Mouse (Mus musculus): ENCODE data around the gene Fsd1. TPM values are rescaled to one million over a fixed set of nuclear protein-coding genes. Genes with fewer than 3 reads are reported as not detected.

Fsd1 gene
- polyA plus RNA-seq, 1 experiment from 2014 or later: 4.5 TPM

GRCm38 (mm10) chr17:56021161-56021910 is 35.0 kb downstream of the Fsd1 start:
- H3K27ac ChIP-seq (ENCODE audit: low read length): no peak overlapping the region
- no peaks in the 10 kb centered on the region for H3K27me3 ChIP-seq (ENCODE audit: control insufficient read depth, insufficient read depth, low read depth, low read length)
- no peak for ATAC-seq (ENCODE audit: low read depth)
- no peak overlapping the region for H3K4me2 ChIP-seq (ENCODE audit: low read depth, low read length)
- no peaks in the 10 kb centered on the region for H3K9me3 ChIP-seq (ENCODE audit: control insufficient read depth, low read length)
- no peak overlapping the region for H3K4me3 ChIP-seq (ENCODE audit: low read length)
- H3K4me1 ChIP-seq (replicated peaks; ENCODE audit: control insufficient read depth, insufficient read depth, low read length): no peaks in the 10 kb centered on the region
- peaks cover 28% of the 10 kb centered on the region for H3K36me3 ChIP-seq (ENCODE audit: control insufficient read depth, insufficient read depth, low read length)
- H3K9ac ChIP-seq (ENCODE audit: low read length): no peak overlapping the region
- 81% methylated on average over 4 of the region's 4 CpGs for WGBS

- peaks cover 19% of the 10 kb centered on the region for H3K36me3 ChIP-seq (ENCODE audit: control insufficient read depth, insufficient read depth, low read length)
- H3K27me3 ChIP-seq (ENCODE audit: control insufficient read depth, insufficient read depth, low read depth, low read length): no peaks in the 10 kb centered on the region
- H3K9me3 ChIP-seq (ENCODE audit: control insufficient read depth, low read length): no peaks in the 10 kb centered on the region
- ATAC-seq (ENCODE audit: low read depth): no peak
- H3K4me2 ChIP-seq (ENCODE audit: low read depth, low read length): no peak overlapping the region
- no peaks in the 10 kb centered on the region for H3K4me1 ChIP-seq (replicated peaks; ENCODE audit: control insufficient read depth, insufficient read depth, low read length)
- H3K27ac ChIP-seq (ENCODE audit: low read length): no peak overlapping the region
- H3K4me3 ChIP-seq (ENCODE audit: low read length): no peak overlapping the region
- WGBS: 81% methylated on average over 2 of the region's 2 CpGs
- no peak overlapping the region for H3K9ac ChIP-seq (ENCODE audit: low read length)
Observed at GRCm38 (mm10) chr17:56022131-56022988, 36.1 kb downstream of the Fsd1 start.

GRCm38 (mm10) chr17:56022989-56023290 is 36.6 kb downstream of the Fsd1 start:
- WGBS: 85% methylated on average over 4 of the region's 4 CpGs
- ATAC-seq (ENCODE audit: low read depth): no peak
- no peak overlapping the region for H3K4me2 ChIP-seq (ENCODE audit: low read depth, low read length)
- H3K27ac ChIP-seq (ENCODE audit: low read length): no peak overlapping the region
- H3K9ac ChIP-seq (ENCODE audit: low read length): no peak overlapping the region
- H3K36me3 ChIP-seq (ENCODE audit: control insufficient read depth, insufficient read depth, low read length): peaks cover 13% of the 10 kb centered on the region
- no peaks in the 10 kb centered on the region for H3K27me3 ChIP-seq (ENCODE audit: control insufficient read depth, insufficient read depth, low read depth, low read length)
- no peak overlapping the region for H3K4me3 ChIP-seq (ENCODE audit: low read length)
- H3K9me3 ChIP-seq (ENCODE audit: control insufficient read depth, low read length): no peaks in the 10 kb centered on the region
- no peaks in the 10 kb centered on the region for H3K4me1 ChIP-seq (replicated peaks; ENCODE audit: control insufficient read depth, insufficient read depth, low read length)

- Histone ChIP-seq H3K9me3 (ENCODE audit: control insufficient read depth, low read length) (no peaks in the 10 kb centered on the region), H3K4me1 (replicated peaks; ENCODE audit: control insufficient read depth, insufficient read depth, low read length) (no peaks in the 10 kb centered on the region), H3K27me3 (ENCODE audit: control insufficient read depth, insufficient read depth, low read depth, low read length) (no peaks in the 10 kb centered on the region), H3K4me2 (ENCODE audit: low read depth, low read length) (no peak overlapping the region), H3K9ac (ENCODE audit: low read length) (no peak overlapping the region), H3K27ac (ENCODE audit: low read length) (no peak overlapping the region), H3K36me3 (ENCODE audit: control insufficient read depth, insufficient read depth, low read length) (peaks cover 12% of the 10 kb centered on the region), H3K4me3 (ENCODE audit: low read length) (no peak overlapping the region)
- ATAC-seq (ENCODE audit: low read depth): no peak
- 67% methylated on average over 5 of the region's 5 CpGs for WGBS
Observed at GRCm38 (mm10) chr17:56023386-56023785, 37.1 kb downstream of the Fsd1 start.

- no peak overlapping the region for H3K27ac ChIP-seq (ENCODE audit: low read length)
- H3K4me1 ChIP-seq (replicated peaks; ENCODE audit: control insufficient read depth, insufficient read depth, low read length): no peaks in the 10 kb centered on the region
- H3K9me3 ChIP-seq (ENCODE audit: control insufficient read depth, low read length): no peaks in the 10 kb centered on the region
- H3K9ac ChIP-seq (ENCODE audit: low read length): no peak overlapping the region
- H3K36me3 ChIP-seq (ENCODE audit: control insufficient read depth, insufficient read depth, low read length): peaks cover 3% of the 10 kb centered on the region
- 63% methylated on average over 2 of the region's 2 CpGs for WGBS
- no peak overlapping the region for H3K4me2 ChIP-seq (ENCODE audit: low read depth, low read length)
- H3K27me3 ChIP-seq (ENCODE audit: control insufficient read depth, insufficient read depth, low read depth, low read length): no peaks in the 10 kb centered on the region
- no peak for ATAC-seq (ENCODE audit: low read depth)
- H3K4me3 ChIP-seq (ENCODE audit: low read length): no peak overlapping the region
Observed at GRCm38 (mm10) chr17:56024476-56024875, 38.2 kb downstream of the Fsd1 start.

- H3K27me3 ChIP-seq (ENCODE audit: control insufficient read depth, insufficient read depth, low read depth, low read length): no peaks in the 10 kb centered on the region
- WGBS: 58% methylated on average over 5 of the region's 5 CpGs
- H3K4me3 ChIP-seq (ENCODE audit: low read length): no peak overlapping the region
- no peak overlapping the region for H3K9ac ChIP-seq (ENCODE audit: low read length)
- H3K9me3 ChIP-seq (ENCODE audit: control insufficient read depth, low read length): no peaks in the 10 kb centered on the region
- H3K4me2 ChIP-seq (ENCODE audit: low read depth, low read length): no peak overlapping the region
- H3K4me1 ChIP-seq (replicated peaks; ENCODE audit: control insufficient read depth, insufficient read depth, low read length): no peaks in the 10 kb centered on the region
- ATAC-seq (ENCODE audit: low read depth): no peak
- no peak overlapping the region for H3K27ac ChIP-seq (ENCODE audit: low read length)
- peaks cover 2% of the 10 kb centered on the region for H3K36me3 ChIP-seq (ENCODE audit: control insufficient read depth, insufficient read depth, low read length)
Observed at GRCm38 (mm10) chr17:56024931-56025330, 38.6 kb downstream of the Fsd1 start.

- 75% methylated on average over 1 of the region's 1 CpGs for WGBS
- no peak overlapping the region for H3K27ac ChIP-seq (ENCODE audit: low read length)
- H3K36me3 ChIP-seq (ENCODE audit: control insufficient read depth, insufficient read depth, low read length): peaks cover 2% of the 10 kb centered on the region; the same call in 1 of the 2 replicates
- H3K4me3 ChIP-seq (ENCODE audit: low read length): no peak overlapping the region
- no peak for ATAC-seq (ENCODE audit: low read depth)
- no peaks in the 10 kb centered on the region for H3K4me1 ChIP-seq (replicated peaks; ENCODE audit: control insufficient read depth, insufficient read depth, low read length)
- H3K9ac ChIP-seq (ENCODE audit: low read length): no peak overlapping the region
- no peaks in the 10 kb centered on the region for H3K9me3 ChIP-seq (ENCODE audit: control insufficient read depth, low read length)
- H3K4me2 ChIP-seq (ENCODE audit: low read depth, low read length): no peak overlapping the region
- H3K27me3 ChIP-seq (ENCODE audit: control insufficient read depth, insufficient read depth, low read depth, low read length): no peaks in the 10 kb centered on the region
Observed at GRCm38 (mm10) chr17:56026303-56026702, 40.0 kb downstream of the Fsd1 start.

GRCm38 (mm10) chr17:56026881-56027280 is 40.6 kb downstream of the Fsd1 start:
- Histone ChIP-seq H3K9ac (ENCODE audit: low read length) (no peak overlapping the region), H3K4me3 (ENCODE audit: low read length) (no peak overlapping the region), H3K9me3 (ENCODE audit: control insufficient read depth, low read length) (no peaks in the 10 kb centered on the region), H3K27me3 (ENCODE audit: control insufficient read depth, insufficient read depth, low read depth, low read length) (no peaks in the 10 kb centered on the region), H3K4me2 (ENCODE audit: low read depth, low read length) (no peak overlapping the region), H3K4me1 (replicated peaks; ENCODE audit: control insufficient read depth, insufficient read depth, low read length) (no peaks in the 10 kb centered on the region), H3K36me3 (ENCODE audit: control insufficient read depth, insufficient read depth, low read length) (peaks cover 2% of the 10 kb centered on the region; the same call in 1 of the 2 replicates), H3K27ac (ENCODE audit: low read length) (no peak overlapping the region)
- WGBS: 73% methylated on average over 1 of the region's 1 CpGs
- no peak for ATAC-seq (ENCODE audit: low read depth)

GRCm38 (mm10) chr17:56027801-56028441 is 41.6 kb downstream of the Fsd1 start:
- H3K4me2 ChIP-seq (ENCODE audit: low read depth, low read length): no peak overlapping the region
- no peak overlapping the region for H3K9ac ChIP-seq (ENCODE audit: low read length)
- H3K36me3 ChIP-seq (ENCODE audit: control insufficient read depth, insufficient read depth, low read length): peaks cover 2% of the 10 kb centered on the region; the same call in 1 of the 2 replicates
- H3K27ac ChIP-seq (ENCODE audit: low read length): no peak overlapping the region
- no peak for ATAC-seq (ENCODE audit: low read depth)
- no peaks in the 10 kb centered on the region for H3K9me3 ChIP-seq (ENCODE audit: control insufficient read depth, low read length)
- peaks cover 8% of the 10 kb centered on the region; the same call in 1 of the 2 replicates for H3K4me1 ChIP-seq (replicated peaks; ENCODE audit: control insufficient read depth, insufficient read depth, low read length)
- 86% methylated on average over 5 of the region's 5 CpGs for WGBS
- no peak overlapping the region for H3K4me3 ChIP-seq (ENCODE audit: low read length)
- no peaks in the 10 kb centered on the region for H3K27me3 ChIP-seq (ENCODE audit: control insufficient read depth, insufficient read depth, low read depth, low read length)

All from lung, embryonic 16.5 days (tissue).